Mouse (Mus musculus) intestine, embryonic 14.5 days (tissue): ENCODE results near the gene Pnpla6. TPM values are rescaled to one million over a fixed set of nuclear protein-coding genes. Genes with fewer than 3 reads are reported as not detected.
"Not testable (repeated sequence)": the region's sequence is repeated elsewhere in the genome, so short reads cannot be mapped to it uniquely, and the experiment has no call there.

Experiments used
- ATAC-seq: fragments of 200-750 bp; cut with Nextera tagmentation; replicated peaks from 2 replicates; pipeline ENCODE4 v1.8.0; 2017; ENCODE audit warnings: low read depth, moderate number of reproducible peaks, moderate TSS enrichment, moderate library complexity; ENCODE audit not compliant: low FRiP score, low TSS enrichment
- DNase-seq: peaks from one replicate; pipeline ENCODE4 v3.0.0-alpha.2; 2018; ENCODE audit warnings: low spot score
- H3K27ac ChIP-seq: fragments of 300-500 bp; sonication (generic); 2 replicates; pipeline ENCODE4 v1.5.1; 2014; ENCODE audit warnings: low read depth, mild to moderate bottlenecking, control low read depth
- H3K27me3 ChIP-seq: fragments of 300-500 bp; sonication (generic); replicated peaks from 2 replicates; pipeline ENCODE4 v1.6.1; 2014; ENCODE audit warnings: low read length, control low read depth; ENCODE audit not compliant: control insufficient read depth, insufficient read depth
- H3K36me3 ChIP-seq: fragments of 300-500 bp; sonication (generic); 2 replicates; pipeline ENCODE4 v1.6.1; 2014; ENCODE audit warnings: low read length, control low read depth; ENCODE audit not compliant: control insufficient read depth, insufficient read depth
- H3K4me1 ChIP-seq: fragments of 300-500 bp; sonication (generic); replicated peaks from 2 replicates; pipeline ENCODE4 v1.6.1; 2014; ENCODE audit warnings: low read length, control low read depth, mixed read lengths; ENCODE audit not compliant: control insufficient read depth, insufficient read depth
- H3K4me2 ChIP-seq: fragments of 300-500 bp; sonication (generic); 2 replicates; pipeline ENCODE4 v1.6.1; 2014; ENCODE audit warnings: low read length
- H3K4me3 ChIP-seq: fragments of 300-500 bp; sonication (generic); 2 replicates; pipeline ENCODE4 v1.5.1; 2014; ENCODE audit warnings: low read depth, low read length, control low read depth, mixed read lengths
- H3K9ac ChIP-seq: fragments of 300-500 bp; sonication (generic); 2 replicates; pipeline ENCODE4 v1.6.1; 2014; ENCODE audit warnings: mild to moderate bottlenecking, low read length
- H3K9me3 ChIP-seq: fragments of 300-500 bp; sonication (generic); 2 replicates; pipeline ENCODE4 v1.6.1; 2016; ENCODE audit warnings: low read length, control low read depth; ENCODE audit not compliant: control insufficient read depth
- WGBS: fragments of 180-500 bp; shearing (Covaris S2); extraction: QIAGEN DNeasy Blood & Tissue Kit; methylation state at CpG from one replicate; pipeline ENCODE4 v1.1.7; 2014; 5-methylcytosine and 5-hydroxymethylcytosine counted together
- polyA plus RNA-seq: library from polyadenylated mRNA; unstranded; fragments of >200 nt; fragmentation: Nextera tagmentation; extraction: Ambion mirVana; gene quantifications from 2 replicates; pipeline ENCODE4 v1.2.1, GENCODE M21; 2014

Pnpla6 gene
- polyA plus RNA-seq, 1 experiment from 2014 or later = 26.7 TPM

DNA sequence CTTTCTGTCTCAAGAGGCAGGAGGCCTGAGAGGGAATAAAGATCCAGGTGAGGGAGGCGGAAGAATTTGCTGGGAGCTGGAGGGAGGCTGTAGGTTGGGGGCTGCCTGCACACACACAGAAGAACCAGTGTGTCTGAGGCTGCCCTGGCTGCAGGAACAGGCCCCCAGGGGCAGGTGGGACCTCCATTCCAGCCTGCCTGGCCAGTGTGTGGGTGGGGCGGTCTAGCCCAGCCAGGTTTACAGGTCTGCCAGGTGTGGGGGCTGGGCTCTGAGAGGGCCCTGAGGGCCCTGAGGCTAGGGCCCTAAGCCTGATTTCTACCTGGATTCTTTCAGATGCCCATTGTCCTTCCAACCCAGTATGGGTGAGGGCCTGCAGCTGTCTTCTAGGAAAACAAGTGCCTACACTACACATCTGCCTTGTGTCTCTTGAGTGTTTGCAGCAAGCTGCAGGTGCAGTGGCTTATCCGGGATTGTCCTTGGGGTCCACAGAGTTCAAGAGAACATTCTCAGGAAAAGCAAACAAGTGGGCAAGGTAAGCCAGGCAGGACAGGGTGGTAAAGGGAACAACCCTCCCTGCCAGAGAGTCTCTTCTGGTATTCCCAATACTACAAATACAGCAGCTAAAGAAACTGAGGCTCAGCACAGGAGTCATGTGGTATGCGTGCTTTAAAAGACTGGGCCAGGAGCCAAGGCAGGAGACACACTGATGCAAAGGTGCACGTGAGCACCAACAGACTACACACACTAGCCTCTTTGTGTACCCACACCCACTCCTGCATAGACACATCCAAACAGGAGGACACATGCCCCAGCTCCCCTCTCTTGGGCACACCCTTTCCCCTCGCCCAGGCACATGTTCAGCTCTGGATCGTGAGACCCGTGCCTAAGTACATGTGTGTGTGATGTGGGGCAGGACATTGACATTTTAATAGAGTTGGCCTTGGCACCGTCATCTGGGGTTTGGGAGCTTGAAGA is 64.5 kb downstream of the Pnpla6 start:
- H3K27ac ChIP-seq = peak overlapping the region; percentile 24; the same call in 1 of the 2 replicates
- no peak for DNase-seq

GRCm38 (mm10) chr8:3581961-3582360 is 66.8 kb downstream of the Pnpla6 start:
- not testable (repeated sequence) for H3K27me3 ChIP-seq, H3K4me2 ChIP-seq, H3K27ac ChIP-seq, H3K9me3 ChIP-seq, H3K36me3 ChIP-seq, H3K9ac ChIP-seq, ATAC-seq, H3K4me3 ChIP-seq, H3K4me1 ChIP-seq, DNase-seq
- WGBS = 78% methylated on average over 1 of the region's 3 CpGs

More for the DNA sequence above, 64.5 kb downstream of the Pnpla6 start:
- no peak overlapping the region for H3K4me3 ChIP-seq
- peak; percentile 73 for ATAC-seq
- H3K9ac ChIP-seq = no peak overlapping the region
- H3K4me2 ChIP-seq = no peak overlapping the region
- no peaks in the 10 kb centered on the region for H3K4me1 ChIP-seq
- no peaks in the 10 kb centered on the region for H3K9me3 ChIP-seq
- no peaks in the 10 kb centered on the region for H3K36me3 ChIP-seq
- no peaks in the 10 kb centered on the region for H3K27me3 ChIP-seq
- 76% methylated on average over 9 of the region's 9 CpGs for WGBS

DNA sequence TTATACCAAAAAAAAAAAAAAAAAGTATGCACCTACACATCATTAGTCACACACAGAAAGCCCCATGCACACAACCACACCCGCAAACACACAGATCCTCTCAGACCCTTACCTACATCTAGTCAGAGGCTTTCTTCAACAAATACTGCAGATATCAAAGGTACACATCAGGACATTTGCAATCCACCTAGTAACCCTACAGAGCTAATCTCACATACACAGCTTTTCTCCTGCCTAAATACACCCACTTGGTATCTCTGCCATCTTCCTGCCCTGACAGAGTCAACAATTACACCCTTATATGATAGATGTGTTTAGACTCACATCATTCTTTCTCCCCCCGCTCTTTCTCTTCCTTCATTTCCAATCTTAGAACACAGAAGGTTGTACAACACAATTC is 71.3 kb downstream of the Pnpla6 start:
- Histone ChIP-seq H3K27ac (no peak overlapping the region), H3K9me3 (no peaks in the 10 kb centered on the region), H3K9ac (no peak overlapping the region), H3K36me3 (no peaks in the 10 kb centered on the region), H3K4me3 (no peak overlapping the region), H3K27me3 (peaks cover 12% of the 10 kb centered on the region), H3K4me2 (no peak overlapping the region), H3K4me1 (no peaks in the 10 kb centered on the region)
- DNase-seq (no peak), ATAC-seq (no peak)
- 68% methylated on average over 2 of the region's 2 CpGs for WGBS

GRCm38 (mm10) chr8:3586993-3587390 is 71.8 kb downstream of the Pnpla6 start, which contains the start of gene Camsap3:
Gene Camsap3 (plus strand): TSS chr8:3587293.
- no peaks in the 10 kb centered on the region for H3K9me3 ChIP-seq
- H3K4me2 ChIP-seq = peak within 1 kb of the TSS; percentile 87
- no peaks in the 10 kb centered on the region for H3K36me3 ChIP-seq
- H3K27ac ChIP-seq = peak within 1 kb of the TSS; percentile 81
- peak within 1 kb of the TSS; percentile 63 for H3K4me3 ChIP-seq
- ATAC-seq (no peak; the same call in 1 of the 2 replicates), DNase-seq (no peak)
- no peaks in the 10 kb centered on the region for H3K4me1 ChIP-seq
- peak within 1 kb of the TSS; percentile 68 for H3K9ac ChIP-seq
- WGBS = 2% methylated on average over 7 of the region's 7 CpGs
- H3K27me3 ChIP-seq = peaks cover 12% of the 10 kb centered on the region

- ATAC-seq = peak; percentile 85
- Histone ChIP-seq H3K27me3 (peaks cover 12% of the 10 kb centered on the region), H3K9ac (peak overlapping the region; percentile 68), H3K4me3 (peak overlapping the region; percentile 63), H3K27ac (peak overlapping the region; percentile 81), H3K4me2 (peak overlapping the region; percentile 87), H3K4me1 (no peaks in the 10 kb centered on the region), H3K9me3 (no peaks in the 10 kb centered on the region), H3K36me3 (no peaks in the 10 kb centered on the region)
- under 1% methylated on average over 74 of the region's 77 CpGs for WGBS
- DNase-seq = peak; percentile 81
Observed at GRCm38 (mm10) chr8:3587391-3588257, 72.4 kb downstream of the Pnpla6 start.

DNA sequence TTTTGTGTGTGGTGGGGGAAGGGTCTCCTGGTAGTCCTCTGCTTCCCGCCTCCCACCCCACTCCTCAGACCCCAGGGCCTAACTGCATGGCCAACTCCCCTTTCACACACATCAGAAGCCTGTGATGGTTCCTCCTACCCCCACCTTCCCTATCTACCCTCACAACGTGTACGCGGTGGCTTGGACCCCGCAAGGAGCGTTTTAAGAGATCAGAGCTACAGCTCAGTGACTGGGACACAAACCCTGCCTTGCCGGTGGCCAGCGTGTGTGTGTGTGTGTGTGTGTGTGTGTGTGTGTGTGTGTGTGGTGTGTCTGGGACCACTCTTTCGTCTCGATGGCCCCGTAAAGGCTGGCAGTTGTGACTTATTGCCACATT is 73.1 kb downstream of the Pnpla6 start:
- ATAC-seq = peak; percentile 67
- peak overlapping the region; percentile 68 for H3K9ac ChIP-seq
- no peak for DNase-seq
- peak overlapping the region; percentile 87 for H3K4me2 ChIP-seq
- no peaks in the 10 kb centered on the region for H3K36me3 ChIP-seq
- H3K4me3 ChIP-seq = peak overlapping the region; percentile 63
- no peak overlapping the region for H3K27ac ChIP-seq
- no peaks in the 10 kb centered on the region for H3K9me3 ChIP-seq
- H3K27me3 ChIP-seq = peaks cover 12% of the 10 kb centered on the region
- H3K4me1 ChIP-seq = no peaks in the 10 kb centered on the region
- WGBS = 5% methylated on average over 11 of the region's 11 CpGs

DNA sequence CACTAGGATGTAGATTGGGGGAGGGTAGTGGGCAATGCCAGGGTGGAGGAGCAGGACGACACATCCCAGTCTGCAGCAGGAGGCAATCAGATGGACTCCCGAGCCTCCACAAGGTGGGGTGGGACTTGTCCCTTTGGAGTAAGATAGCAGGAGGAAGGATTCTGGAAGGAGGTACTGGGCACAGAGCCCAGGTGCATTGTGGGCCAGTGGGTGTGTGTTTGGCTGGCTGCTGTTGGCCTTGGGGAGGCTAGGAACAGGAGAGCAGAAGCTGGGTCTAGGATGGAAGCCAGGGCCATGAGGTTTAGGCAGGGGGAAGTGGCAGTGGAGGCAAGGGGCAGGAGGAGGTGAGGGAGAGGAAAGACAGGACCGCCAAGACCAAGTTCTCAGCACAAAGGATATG is 78.3 kb downstream of the Pnpla6 start:
- DNase-seq = no peak
- no peak overlapping the region for H3K4me2 ChIP-seq
- no peaks in the 10 kb centered on the region for H3K27me3 ChIP-seq
- ATAC-seq = no peak
- 56% methylated on average over 3 of the region's 3 CpGs for WGBS
- no peaks in the 10 kb centered on the region for H3K4me1 ChIP-seq
- no peak overlapping the region for H3K27ac ChIP-seq
- no peaks in the 10 kb centered on the region for H3K9me3 ChIP-seq
- no peak overlapping the region for H3K9ac ChIP-seq
- H3K4me3 ChIP-seq = no peak overlapping the region
- no peaks in the 10 kb centered on the region for H3K36me3 ChIP-seq
